Mouse (Mus musculus) kidney, embryonic 15.5 days (tissue): ENCODE measurements around the gene Evpl. TPM values are rescaled to one million over a fixed set of nuclear protein-coding genes. Genes with fewer than 3 reads are reported as not detected.
A peak's percentile ranks its signal among the peaks of the same experiment; 100 is the strongest.

Source experiments
- ATAC-seq: fragments of 200-750 bp; cut with Nextera tagmentation; replicated peaks from 2 replicates; pipeline ENCODE4 v1.8.0; 2017; ENCODE audit warnings: moderate TSS enrichment; ENCODE audit not compliant: low FRiP score
- H3K27ac ChIP-seq: fragments of 300-500 bp; sonication (generic); 2 replicates; pipeline ENCODE4 v1.5.1; 2015; ENCODE audit warnings: mild to moderate bottlenecking, inconsistent platforms
- H3K27me3 ChIP-seq: fragments of 300-500 bp; sonication (generic); 2 replicates; pipeline ENCODE4 v1.6.1; 2015; ENCODE audit warnings: inconsistent platforms
- H3K36me3 ChIP-seq: fragments of 300-500 bp; sonication (generic); 2 replicates; pipeline ENCODE4 v1.6.1; 2015; ENCODE audit warnings: inconsistent platforms
- H3K4me1 ChIP-seq: fragments of 300-500 bp; sonication (generic); 2 replicates; pipeline ENCODE4 v1.6.1; 2015; ENCODE audit warnings: inconsistent platforms
- H3K4me2 ChIP-seq: fragments of 300-500 bp; sonication (generic); 2 replicates; pipeline ENCODE4 v1.6.1; 2015; ENCODE audit warnings: moderate library complexity, mild to moderate bottlenecking, inconsistent platforms
- H3K4me3 ChIP-seq: fragments of 300-500 bp; sonication (generic); replicated peaks from 2 replicates; pipeline ENCODE4 v1.5.1; 2015; ENCODE audit warnings: mild to moderate bottlenecking, inconsistent platforms
- H3K9ac ChIP-seq: fragments of 300-500 bp; sonication (generic); 2 replicates; pipeline ENCODE4 v1.6.1; 2015; ENCODE audit warnings: mild to moderate bottlenecking, inconsistent platforms
- H3K9me3 ChIP-seq: fragments of 300-500 bp; sonication (generic); replicated peaks from 2 replicates; pipeline ENCODE4 v1.6.1; 2016; ENCODE audit warnings: inconsistent platforms
- WGBS: fragments of 180-500 bp; shearing (Covaris S2); methylation state at CpG from one replicate; pipeline ENCODE4 v1.1.7; 2015; ENCODE audit warnings: mixed read lengths; 5-methylcytosine and 5-hydroxymethylcytosine counted together
- polyA plus RNA-seq: library from polyadenylated mRNA; unstranded; fragments of >200 nt; fragmentation: Nextera tagmentation; extraction: Ambion mirVana; gene quantifications from 2 replicates; pipeline ENCODE4 v1.2.1, GENCODE M21; 2015

Evpl gene
- polyA plus RNA-seq, 1 experiment from 2014 or later, result 2.9 TPM

DNA sequence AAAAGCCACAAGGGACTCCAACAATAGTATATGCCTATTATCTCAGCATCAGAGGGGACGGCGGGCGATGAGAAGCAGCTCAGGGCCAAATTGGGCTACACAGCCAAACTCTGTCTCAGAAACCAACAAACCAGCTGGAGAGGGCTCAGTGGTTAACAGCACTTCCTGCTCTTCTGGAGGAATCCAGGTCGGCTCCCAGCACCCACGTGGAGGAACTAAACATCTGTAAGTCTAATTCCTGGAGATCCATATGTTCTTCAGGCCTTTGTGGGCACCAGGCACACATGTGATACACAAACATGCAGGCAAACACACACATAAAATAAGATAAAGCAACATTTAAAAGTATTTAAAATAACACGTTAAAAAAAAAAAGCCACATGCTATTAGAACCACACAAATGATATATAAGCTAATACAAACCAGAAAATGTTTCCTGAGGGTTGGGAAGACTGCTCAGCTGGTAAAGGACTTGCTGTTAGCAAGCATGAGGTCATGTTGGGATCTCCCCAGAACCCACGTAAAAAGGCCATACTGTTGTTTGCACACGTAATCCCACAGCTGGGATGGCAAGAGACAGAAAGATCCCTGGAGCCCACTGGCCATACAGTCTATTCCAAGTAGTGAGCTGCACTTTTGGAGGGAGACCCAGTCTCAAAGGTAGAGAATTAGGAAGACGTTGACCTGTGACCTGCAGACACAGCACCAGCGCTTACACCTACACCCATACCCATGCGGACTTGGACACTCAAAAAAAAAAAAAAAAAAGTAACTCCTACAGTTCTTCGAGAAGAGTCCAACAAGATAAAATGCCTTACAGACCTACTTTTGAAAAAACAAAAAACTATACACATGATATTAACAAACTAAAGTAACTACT lies 35.0 kb upstream of the Evpl start:
- no peak overlapping the region for H3K27ac ChIP-seq
- peak overlapping the region; percentile 96 for H3K9ac ChIP-seq
- peaks cover 44% of the 10 kb centered on the region for H3K36me3 ChIP-seq
- H3K4me1 ChIP-seq, result peaks cover 23% of the 10 kb centered on the region
- H3K9me3 ChIP-seq, result no peaks in the 10 kb centered on the region
- peak overlapping the region; percentile 83 for H3K4me2 ChIP-seq
- H3K4me3 ChIP-seq, result peak overlapping the region; percentile 96
- ATAC-seq, result no peak
- no peaks in the 10 kb centered on the region for H3K27me3 ChIP-seq
- 45% methylated on average over 12 of the region's 12 CpGs for WGBS

DNA sequence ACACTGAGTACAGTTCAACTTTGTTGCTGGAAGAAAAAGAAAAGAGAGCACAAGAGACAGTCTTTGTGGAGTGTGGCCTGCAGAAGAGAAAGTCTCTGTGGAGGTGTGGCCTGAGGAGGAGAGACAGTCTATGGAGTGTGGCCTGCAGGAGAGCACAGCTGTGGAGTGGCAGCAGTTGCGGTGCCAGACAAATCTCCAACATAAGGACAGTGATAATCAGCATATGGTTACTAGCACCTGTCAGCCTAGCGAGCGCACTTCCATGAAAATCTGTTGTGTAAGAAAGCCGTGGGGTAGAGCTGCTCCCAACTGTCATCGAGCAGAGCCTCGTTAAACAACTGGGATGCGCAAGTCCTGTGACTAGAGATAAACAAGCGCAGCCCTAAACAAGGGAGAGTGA lies 31.7 kb upstream of the Evpl start:
- 89% methylated on average over 8 of the region's 8 CpGs for WGBS
- Histone ChIP-seq H3K4me2 (no peak overlapping the region), H3K27ac (no peak overlapping the region), H3K4me3 (no peak overlapping the region), H3K9ac (no peak overlapping the region), H3K27me3 (no peaks in the 10 kb centered on the region), H3K9me3 (no peaks in the 10 kb centered on the region), H3K36me3 (peaks cover 76% of the 10 kb centered on the region), H3K4me1 (peaks cover 19% of the 10 kb centered on the region)
- ATAC-seq, result no peak

DNA sequence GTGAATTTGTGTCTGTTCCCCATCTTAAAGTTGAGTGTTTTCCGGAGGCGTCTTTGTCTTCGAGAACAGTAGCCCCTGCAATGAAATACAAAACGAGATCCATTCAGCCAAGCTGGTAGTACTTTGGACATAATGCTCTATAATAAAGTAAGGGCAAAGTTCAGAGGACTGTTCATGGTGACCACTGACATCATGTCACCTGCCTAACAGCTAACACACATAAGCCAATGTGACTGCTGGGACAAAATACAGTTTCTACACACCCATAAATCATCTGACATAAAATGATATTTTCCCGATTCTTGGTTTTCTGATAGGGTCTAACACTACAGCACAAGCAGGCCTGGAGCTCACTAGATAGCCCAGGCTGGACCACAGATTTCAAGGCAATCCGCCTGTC lies 30.4 kb upstream of the Evpl start:
- WGBS, result 90% methylated on average over 6 of the region's 6 CpGs
- Histone ChIP-seq H3K9ac (no peak overlapping the region), H3K36me3 (peaks cover 88% of the 10 kb centered on the region), H3K9me3 (no peaks in the 10 kb centered on the region), H3K4me1 (peaks cover 17% of the 10 kb centered on the region), H3K4me3 (no peak overlapping the region), H3K27me3 (no peaks in the 10 kb centered on the region), H3K27ac (no peak overlapping the region), H3K4me2 (no peak overlapping the region)
- ATAC-seq, result no peak

DNA sequence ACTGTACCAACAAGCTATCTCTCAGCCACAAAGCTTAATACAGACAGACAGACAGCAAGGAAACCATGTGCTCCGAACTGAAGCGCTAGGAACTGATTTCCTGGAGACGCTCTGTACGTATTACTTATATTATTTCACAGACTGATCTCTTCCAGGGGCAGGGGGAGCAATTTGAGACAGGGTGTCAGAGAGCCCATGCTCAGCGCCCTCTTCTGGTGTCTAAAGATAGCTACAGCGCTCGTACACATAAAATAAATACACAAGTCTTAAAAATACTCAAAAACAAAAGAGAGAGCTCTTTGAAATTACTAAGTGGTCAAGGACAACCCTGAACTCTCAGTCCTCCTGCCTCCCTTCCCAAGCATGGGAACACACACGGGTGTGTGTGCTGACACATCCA lies 29.8 kb upstream of the Evpl start:
- Histone ChIP-seq H3K4me2 (no peak overlapping the region), H3K36me3 (peaks cover 95% of the 10 kb centered on the region), H3K27ac (no peak overlapping the region), H3K9me3 (no peaks in the 10 kb centered on the region), H3K4me3 (no peak overlapping the region), H3K4me1 (peaks cover 11% of the 10 kb centered on the region), H3K9ac (no peak overlapping the region), H3K27me3 (no peaks in the 10 kb centered on the region)
- no peak for ATAC-seq
- 80% methylated on average over 8 of the region's 8 CpGs for WGBS

DNA sequence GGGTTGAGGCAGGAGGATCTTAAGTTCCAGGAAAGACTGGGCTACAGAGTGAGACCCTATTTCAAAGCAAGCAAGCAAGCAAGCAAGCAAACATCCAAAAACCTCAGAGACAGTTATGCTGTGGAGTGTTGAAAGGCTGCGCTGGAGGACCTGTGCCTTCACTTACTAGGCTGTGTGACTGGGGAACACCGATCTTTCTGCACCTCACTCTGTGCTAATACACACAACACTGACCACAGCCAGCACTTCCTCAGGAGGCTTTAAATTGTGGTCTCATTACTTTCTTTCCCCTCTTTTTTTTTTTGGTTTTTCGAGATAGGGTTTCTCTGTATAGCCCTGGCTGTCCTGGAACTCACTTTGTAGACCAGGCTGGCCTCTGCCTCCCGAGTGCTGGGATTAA lies 28.0 kb upstream of the Evpl start:
- WGBS, result 91% methylated on average over 4 of the region's 4 CpGs
- no peak for ATAC-seq
- Histone ChIP-seq H3K4me2 (no peak overlapping the region), H3K9me3 (no peaks in the 10 kb centered on the region), H3K9ac (no peak overlapping the region), H3K4me1 (no peaks in the 10 kb centered on the region), H3K27ac (no peak overlapping the region), H3K27me3 (no peaks in the 10 kb centered on the region), H3K36me3 (peaks cover 99% of the 10 kb centered on the region), H3K4me3 (no peak overlapping the region)

DNA sequence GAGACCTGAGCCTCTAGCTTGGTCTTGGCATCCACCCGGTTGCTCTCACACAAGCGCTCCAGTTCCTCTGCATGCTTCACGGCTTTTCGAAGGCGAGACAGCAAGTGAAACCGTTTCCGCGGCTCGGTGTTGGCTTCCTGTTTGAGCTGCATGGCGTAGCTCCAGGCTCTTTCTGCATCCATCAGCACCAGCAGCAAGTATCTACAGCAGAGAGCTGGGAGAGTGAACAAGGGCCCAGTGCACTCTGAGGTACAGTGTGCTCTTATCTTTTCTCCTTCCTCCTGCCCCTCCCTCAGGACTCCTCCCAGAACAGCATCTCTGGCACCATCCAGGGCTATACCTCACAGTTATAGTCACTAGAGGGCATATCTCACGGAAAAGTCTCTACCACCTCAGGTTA lies 27.5 kb upstream of the Evpl start:
- 83% methylated on average over 11 of the region's 11 CpGs for WGBS

DNA sequence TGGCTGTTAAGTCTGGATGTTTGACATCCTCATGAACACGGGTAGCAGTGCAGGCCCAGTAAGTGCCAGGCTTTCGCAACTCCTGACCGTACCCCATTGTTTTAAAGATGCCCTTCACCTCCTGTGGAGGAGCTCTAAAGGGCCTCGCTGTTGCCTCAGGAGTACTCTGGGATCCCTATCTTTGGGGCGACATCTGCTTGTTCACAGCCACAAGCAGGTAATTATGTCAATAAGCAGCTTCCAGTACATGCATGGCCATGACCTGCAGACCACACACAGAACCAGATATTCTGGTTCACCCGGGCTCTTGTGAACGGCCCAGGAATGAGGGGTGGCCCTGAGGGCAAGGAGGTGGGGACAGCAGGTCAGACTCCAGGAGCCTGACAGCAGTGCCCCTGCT lies 22.4 kb upstream of the Evpl start:
- Histone ChIP-seq H3K9ac (no peak overlapping the region), H3K4me2 (no peak overlapping the region), H3K27ac (peak overlapping the region; percentile 58), H3K36me3 (peaks cover 97% of the 10 kb centered on the region), H3K27me3 (no peaks in the 10 kb centered on the region), H3K4me1 (peaks cover 36% of the 10 kb centered on the region), H3K9me3 (no peaks in the 10 kb centered on the region), H3K4me3 (no peak overlapping the region)
- 69% methylated on average over 7 of the region's 7 CpGs for WGBS
- no peak for ATAC-seq

More for the DNA sequence above, 27.5 kb upstream of the Evpl start:
- H3K9ac ChIP-seq, result no peak overlapping the region
- no peak for ATAC-seq
- H3K27ac ChIP-seq, result no peak overlapping the region
- H3K36me3 ChIP-seq, result peaks cover 99% of the 10 kb centered on the region
- peaks cover 4% of the 10 kb centered on the region for H3K4me1 ChIP-seq
- no peaks in the 10 kb centered on the region for H3K27me3 ChIP-seq
- no peaks in the 10 kb centered on the region for H3K9me3 ChIP-seq
- H3K4me3 ChIP-seq, result no peak overlapping the region
- H3K4me2 ChIP-seq, result no peak overlapping the region

DNA sequence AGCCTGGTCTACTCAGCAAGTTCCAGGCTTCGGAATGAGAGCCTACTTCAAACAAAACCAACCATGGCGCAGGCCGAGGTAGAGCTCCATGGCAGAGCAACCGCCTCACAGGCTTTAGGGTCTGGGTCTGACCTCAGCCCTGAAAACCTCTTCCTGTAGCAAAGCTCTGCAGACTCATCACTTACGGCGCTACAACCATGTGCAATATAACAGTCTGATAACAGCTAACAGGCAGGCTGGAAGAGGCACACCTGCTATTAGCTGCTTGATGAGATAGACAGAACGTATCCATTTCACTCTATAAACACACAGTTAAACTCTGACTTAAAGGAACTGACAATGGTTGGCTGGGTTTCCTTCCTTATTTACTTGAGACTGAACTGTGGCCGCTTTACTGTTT lies 21.6 kb upstream of the Evpl start:
- peaks cover 44% of the 10 kb centered on the region for H3K4me1 ChIP-seq
- H3K9me3 ChIP-seq, result no peaks in the 10 kb centered on the region
- H3K27ac ChIP-seq, result peak overlapping the region; percentile 58
- H3K36me3 ChIP-seq, result peaks cover 98% of the 10 kb centered on the region
- no peak overlapping the region for H3K4me3 ChIP-seq
- 56% methylated on average over 8 of the region's 8 CpGs for WGBS
- H3K9ac ChIP-seq, result no peak overlapping the region
- H3K27me3 ChIP-seq, result no peaks in the 10 kb centered on the region
- no peak; the same call in 1 of the 2 replicates for ATAC-seq
- no peak overlapping the region for H3K4me2 ChIP-seq

DNA sequence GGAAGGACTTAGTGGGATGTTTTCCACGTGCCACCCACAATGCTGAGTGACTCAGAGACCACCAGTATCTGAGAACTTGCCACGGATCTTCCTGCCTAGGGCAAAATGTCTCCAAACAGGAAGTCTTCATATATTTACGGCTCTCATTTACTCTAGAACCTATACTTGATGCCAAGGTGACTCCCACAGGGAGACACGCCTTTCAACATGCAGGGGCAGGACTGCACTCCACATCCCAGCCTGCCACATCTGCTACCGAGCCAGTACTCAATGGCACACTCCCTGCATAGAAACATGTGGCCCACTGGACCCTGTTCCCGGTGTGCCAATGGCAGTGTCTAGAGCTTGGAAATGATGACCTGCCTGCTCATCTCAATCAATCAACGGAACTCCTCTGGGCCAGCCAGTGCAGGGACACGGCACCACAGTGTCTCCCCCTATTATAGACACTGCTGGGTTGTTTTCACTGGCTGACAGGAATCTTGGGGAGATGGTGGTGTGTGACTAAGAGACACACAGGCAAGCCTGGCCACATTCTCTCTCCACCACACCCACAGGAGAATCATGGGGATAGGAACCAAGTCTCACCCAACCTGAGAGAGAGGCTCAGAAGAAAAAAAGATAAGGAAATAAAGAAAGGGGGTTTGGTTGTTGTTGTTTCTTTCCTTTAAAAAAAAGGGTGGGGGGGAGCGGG lies 18.3 kb upstream of the Evpl start:
- no peaks in the 10 kb centered on the region for H3K9me3 ChIP-seq
- H3K4me3 ChIP-seq, result no peak overlapping the region
- H3K4me2 ChIP-seq, result no peak overlapping the region
- peak overlapping the region; percentile 72 for H3K27ac ChIP-seq
- ATAC-seq, result no peak
- H3K4me1 ChIP-seq, result peaks cover 48% of the 10 kb centered on the region
- 66% methylated on average over 9 of the region's 9 CpGs for WGBS
- no peaks in the 10 kb centered on the region for H3K27me3 ChIP-seq
- peaks cover 98% of the 10 kb centered on the region for H3K36me3 ChIP-seq
- no peak overlapping the region for H3K9ac ChIP-seq

DNA sequence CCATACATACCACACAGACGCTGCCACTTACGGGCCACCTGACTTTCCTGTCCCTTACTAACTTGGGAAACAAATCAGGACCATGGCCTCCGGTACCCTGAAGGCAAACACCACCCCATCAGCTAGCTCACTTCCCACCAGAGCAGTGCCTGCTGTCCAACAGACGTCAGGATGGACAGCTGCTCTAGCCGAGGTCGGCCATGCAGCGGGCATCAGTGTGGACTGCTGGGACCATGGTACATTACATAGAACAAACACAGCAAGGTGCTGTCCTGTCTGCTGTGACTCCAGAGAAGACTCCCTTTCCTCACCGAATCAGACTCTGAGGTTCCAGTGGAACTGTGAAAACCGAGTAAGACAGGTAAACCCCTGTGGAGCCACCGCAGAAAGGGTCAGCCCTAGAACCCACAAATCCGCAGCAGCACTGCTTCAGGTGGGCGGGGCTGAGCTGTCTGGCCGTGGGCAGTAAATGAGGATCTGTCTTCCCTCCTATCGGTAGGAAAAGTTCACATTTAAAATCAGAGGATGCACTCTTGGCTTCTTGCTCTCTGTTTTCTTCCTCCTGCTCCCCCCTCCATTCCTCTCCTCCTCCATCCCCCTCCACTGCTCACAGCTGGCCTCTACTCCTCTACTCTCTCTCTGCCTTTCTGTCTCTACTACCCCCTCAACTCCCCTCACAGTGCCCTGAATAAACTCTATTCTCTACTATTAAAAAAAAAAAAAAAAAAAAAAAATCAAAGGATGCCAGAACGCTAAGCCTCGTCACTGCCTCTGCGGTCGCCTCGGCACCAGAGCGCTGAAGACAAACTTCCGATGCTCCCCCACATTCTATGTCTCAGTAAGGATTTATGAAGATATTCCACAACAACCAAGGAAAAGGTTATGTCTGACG lies 17.5 kb upstream of the Evpl start:
- H3K9ac ChIP-seq, result no peak overlapping the region
- peak overlapping the region; percentile 72 for H3K27ac ChIP-seq
- no peaks in the 10 kb centered on the region for H3K27me3 ChIP-seq
- no peak overlapping the region for H3K4me2 ChIP-seq
- H3K4me3 ChIP-seq, result no peak overlapping the region
- no peaks in the 10 kb centered on the region for H3K9me3 ChIP-seq
- WGBS, result 66% methylated on average over 22 of the region's 22 CpGs
- no peak for ATAC-seq
- peaks cover 98% of the 10 kb centered on the region for H3K36me3 ChIP-seq
- peaks cover 43% of the 10 kb centered on the region for H3K4me1 ChIP-seq

DNA sequence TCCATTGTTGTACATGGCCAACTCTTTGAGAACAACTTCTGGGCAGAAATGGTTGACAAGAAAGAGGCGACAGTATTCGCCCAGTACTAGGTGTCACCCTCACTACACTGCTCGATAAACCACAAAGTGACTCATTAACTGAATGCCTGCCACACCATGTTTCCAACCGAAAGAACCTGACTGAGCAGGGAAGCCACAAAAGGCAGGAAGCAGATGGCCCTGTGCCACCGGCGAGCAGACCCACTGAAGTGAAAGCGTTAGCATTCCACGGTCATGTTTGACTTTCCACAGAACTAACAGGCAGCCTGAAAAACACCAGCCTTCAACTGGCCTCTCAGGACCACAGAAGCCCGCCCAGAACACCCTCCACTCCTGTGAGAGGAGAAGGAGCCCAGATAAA lies 16.8 kb upstream of the Evpl start:
- Histone ChIP-seq H3K27me3 (no peaks in the 10 kb centered on the region), H3K9me3 (no peaks in the 10 kb centered on the region), H3K36me3 (peaks cover 98% of the 10 kb centered on the region), H3K9ac (no peak overlapping the region), H3K27ac (peak overlapping the region; percentile 69), H3K4me3 (no peak overlapping the region), H3K4me1 (peaks cover 36% of the 10 kb centered on the region), H3K4me2 (no peak overlapping the region)
- no peak for ATAC-seq
- WGBS, result 68% methylated on average over 9 of the region's 9 CpGs
